Mouse (Mus musculus) induced T-regulatory cell, adult 2 months (primary cell): Measurements from ENCODE around the gene Nelfb.

ENCODE experiments used
- DNase-seq: peaks from one replicate; pipeline ENCODE4 v3.0.0-alpha.2; 2012; ENCODE audit warnings: low read depth

Gene Nelfb

DNA sequence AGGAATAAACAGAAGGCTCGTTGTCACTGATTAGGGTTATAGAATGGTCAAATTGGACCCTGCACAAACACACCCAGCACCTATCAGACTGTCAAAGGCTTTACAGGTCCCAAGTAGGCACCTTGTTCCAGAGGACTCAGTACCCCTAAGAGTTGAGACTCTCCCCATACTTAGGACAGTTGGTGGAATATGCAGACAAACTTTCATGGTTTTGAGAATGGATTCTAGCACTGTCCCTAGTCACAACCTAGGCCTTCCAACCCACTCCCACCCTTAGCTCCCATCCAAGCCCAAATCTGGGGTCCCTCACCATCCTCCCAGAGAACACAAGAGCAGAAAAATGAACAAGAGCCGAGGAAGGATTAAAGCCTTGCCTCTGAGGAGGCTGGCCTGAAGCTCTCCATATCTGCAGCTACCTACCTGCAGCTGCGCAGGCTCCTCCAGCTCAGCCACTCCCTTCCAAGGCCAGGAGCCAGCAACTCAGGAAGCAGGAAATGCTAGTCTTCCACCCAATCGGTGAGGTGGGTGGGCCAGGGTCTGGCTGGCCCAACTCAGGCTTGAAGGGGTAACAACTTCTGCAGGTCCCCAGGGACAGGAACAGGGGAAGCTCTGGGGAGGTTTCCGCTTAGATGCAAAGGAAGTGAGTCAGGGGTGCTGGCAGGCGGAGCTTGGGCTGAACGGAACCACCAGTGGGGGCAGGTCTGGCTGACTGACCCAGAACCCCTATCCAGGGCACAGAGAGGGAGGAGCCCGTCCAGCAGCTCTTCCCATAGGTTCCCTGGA lies 14.9 kb downstream of the Nelfb start, which contains the start of gene Tor4a:
Tor4a (minus strand) TSS at position 715 of the 783 bp plus-strand sequence.
- peak; percentile 87 for DNase-seq

DNA sequence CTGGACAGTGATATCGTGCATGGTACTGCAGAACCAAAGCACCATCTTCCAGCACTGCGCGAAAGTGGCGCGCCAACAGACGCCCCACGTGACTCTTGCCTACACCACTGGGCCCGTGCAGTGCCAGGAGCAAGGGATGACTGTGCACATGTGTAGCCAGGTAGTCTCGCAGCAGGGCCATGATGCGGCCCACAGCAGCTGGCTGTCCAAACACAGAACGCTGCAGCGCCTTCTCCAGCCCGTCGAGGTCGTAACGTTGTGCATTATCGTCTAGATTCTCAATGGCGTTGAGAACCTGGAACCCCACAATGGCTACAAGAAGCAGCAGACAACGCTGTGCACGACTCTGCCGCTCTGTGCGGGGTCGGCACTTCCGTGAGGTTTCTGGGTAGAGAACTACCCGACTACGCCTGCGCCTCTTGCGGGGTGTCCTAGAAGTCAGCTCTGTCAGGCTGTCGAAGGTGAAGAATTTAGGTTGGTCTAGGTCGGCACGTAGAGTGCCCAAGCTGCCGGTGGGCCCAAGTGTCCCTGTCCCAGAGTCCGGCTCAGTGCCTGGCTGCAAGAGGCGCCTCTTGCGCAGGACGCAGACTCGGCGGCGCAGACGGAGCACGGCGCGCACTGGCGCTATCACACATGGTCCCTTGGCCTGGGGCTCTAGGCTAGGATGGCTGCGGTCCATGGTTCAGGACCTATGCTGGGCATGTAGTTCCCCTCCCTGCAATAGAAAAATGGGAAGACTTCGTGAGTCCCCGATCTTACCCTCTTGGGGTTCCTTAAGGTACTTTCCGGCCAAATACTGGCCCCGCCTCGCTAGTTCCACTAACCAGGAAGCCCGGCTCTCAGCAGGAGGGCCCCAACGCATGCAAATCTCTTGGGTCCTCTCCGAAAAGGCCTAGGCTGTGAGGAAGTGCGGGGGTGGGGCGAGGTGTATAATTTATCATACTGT lies 15.8 kb downstream of the Nelfb start:
- DNase-seq = peak; percentile 90

DNA sequence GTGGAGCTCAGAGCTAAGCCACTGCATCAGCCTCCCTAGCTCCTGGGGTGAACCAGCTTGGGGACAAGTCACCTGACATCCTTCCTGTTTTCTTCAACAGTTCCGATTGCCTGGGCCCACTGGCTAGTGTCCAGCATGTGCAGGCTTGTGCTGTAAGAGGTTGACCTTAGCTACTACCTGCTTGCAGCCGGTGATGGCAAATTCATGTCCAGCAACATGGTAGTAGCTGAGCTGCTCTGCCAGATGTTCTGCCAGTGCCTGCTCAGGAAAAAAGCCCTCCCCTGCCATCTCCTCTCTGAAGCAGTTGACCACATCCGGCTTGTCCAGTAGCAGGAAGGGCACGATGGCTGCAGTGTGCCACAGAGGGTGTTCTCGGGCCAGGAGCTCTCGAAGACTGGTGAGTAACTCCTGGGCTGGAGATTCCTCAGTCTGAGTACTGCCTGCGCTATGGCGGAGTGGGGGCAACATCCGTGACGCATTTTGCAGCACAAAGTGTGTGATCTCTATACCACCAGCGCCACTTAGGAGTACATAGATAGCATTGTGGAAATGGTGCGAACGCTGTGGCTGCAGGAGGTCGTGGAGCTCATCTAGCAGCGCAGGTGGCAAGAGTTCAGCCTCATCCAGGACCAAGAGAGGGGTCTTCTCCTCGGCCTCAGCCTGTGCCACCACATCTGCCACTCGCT lies 16.7 kb downstream of the Nelfb start:
- DNase-seq = peak; percentile 67

DNA sequence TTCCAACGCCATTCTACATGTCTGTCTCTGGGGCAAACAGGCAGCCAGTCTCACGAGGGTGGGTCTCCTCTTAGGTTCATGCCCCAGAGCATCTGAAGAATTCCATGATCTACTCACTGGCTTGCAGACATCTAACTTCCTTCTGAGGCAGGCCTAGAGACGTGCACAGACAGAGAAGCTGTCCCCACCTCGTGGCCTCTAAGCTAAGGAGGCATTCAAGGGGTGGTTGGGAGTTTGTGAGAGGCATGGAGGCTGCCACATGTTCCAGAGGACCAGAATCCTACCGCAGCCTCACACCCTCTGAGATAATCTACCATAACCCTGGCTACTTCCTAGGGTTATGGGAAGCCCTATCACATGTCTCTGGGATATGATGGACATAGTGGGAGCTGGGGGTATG lies 17.3 kb downstream of the Nelfb start:
- no peak for DNase-seq

DNA sequence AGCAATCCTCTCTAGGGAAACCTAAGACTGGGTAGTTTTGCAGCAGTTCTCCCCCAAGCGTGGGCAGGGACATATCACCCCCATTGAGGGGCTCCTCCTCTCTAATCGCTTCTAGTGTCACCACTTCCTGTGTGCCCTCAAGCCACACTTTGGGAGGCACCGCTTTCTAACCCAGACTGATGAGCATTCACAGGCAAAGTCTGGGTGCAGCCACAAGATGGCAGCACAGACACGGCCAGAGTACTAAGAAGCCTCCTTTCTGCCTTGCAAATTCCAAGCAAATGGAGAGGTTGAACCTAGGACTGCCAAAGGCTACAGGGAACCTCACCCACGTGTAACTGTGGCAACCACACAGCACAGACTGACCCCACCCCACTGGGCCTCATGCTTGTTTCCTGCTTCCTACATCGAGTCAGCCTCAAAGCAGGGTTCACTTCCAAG lies 17.9 kb downstream of the Nelfb start:
- DNase-seq = peak; percentile 94

DNA sequence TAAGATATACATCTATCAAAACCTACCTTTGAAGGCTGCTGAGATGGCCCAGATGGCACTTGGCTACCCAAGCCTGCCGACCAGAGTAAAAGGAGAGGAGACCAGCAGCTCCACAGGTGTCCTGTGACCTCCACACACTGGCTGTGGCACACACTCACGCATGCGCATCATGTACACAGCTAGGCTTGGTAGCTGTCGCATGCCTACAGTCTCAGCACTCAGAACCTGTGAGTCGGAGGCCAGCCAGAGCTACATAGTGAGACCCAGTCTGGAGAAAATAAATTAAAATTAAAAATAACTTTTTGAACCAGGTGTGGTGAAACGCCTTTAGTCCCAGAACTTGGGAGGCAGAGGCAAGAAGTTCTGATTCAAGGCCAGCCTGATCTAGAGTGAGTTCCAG lies 23.4 kb downstream of the Nelfb start:
- no peak for DNase-seq

- no peak for DNase-seq
Observed at GRCm38 (mm10) chr2:25186575-25186930, 24.7 kb downstream of the Nelfb start.

DNA sequence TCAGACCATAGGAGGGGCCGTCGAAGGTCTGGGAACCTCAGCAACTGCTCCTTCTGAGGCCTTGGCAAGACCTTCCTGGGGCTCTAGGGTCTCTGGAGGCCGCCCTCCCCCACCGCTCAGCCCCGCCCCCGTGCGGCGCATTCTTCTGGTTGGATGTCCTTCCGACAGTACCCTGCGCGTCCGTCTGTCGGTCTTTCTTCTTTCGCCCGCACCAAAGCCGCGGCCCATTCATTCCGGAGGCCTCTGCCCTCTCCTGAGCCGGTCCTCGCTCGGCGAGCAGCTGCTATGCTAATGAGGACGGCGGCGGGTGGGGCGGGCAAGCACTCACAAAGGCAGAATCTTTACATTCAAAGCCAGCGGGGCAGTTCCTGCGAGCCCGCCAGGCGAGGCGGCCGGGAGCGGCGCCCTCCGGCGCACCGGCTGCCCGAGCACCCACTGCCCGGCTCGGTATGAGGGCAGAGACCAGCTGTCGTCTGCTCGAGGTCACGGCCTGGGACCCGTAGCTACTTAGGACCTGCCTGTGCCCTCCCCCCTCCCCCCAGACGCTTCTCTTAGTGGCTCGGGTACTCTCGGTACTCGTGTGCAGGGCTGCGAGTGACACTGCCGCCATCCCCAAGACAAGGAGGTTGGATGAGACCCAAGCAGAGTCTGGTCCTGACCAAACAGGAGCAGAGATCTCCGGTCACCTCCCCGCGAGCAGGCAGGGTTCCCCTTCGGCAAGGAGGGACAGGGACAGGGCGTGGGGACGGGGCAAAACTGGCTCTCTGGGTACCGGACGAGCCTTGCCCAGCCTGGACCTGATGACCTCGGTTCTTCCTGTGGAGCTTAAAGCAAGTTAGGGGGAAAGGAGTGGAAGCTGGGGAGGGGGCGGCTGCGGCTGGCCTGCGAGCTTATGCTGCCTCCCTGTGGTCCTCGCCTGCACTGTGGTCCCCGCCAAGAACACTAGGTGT lies 25.4 kb downstream of the Nelfb start:
- peak; percentile 80 for DNase-seq

DNA sequence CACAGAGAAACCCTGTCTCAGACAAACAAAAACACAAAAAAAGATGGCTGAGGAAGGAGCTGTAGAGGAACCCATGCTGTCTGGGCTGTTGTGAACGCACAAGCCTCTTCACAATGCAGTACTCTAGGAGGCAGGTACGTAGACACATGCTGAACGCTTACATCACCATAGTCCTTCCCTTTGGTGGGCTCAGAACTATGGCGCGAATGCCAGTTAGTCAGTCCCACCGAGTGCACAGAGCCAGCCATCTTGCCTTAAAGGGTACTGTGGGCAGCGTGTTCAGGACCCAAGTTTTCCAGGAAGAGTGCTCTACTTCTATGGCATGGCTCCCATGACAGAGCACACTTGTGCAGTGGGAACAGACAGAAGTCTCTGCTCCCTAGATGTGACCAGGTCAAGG lies 26.8 kb downstream of the Nelfb start:
- DNase-seq = no peak

DNA sequence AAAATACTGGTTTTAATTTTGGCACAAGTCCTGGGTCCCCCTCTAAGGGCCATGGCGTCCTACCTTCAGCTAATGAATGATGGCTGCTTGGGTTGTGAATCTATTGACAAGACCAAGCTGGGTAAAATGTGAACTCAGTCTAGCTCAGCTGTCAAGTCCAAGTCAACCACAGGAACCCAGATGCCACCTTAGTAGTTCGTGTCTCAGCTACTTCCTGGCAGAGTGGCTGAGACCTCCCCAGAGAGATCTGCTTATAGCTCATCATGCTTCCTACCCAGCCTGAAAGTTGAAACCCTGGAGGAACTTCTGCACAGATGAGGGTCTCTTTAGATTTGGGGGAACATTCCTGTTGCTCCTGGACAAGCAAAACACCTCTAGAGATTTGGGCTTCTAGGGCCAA lies 28.0 kb downstream of the Nelfb start:
- peak; percentile 57 for DNase-seq

- DNase-seq = no peak
Observed at GRCm38 (mm10) chr2:25182664-25183063, 28.6 kb downstream of the Nelfb start.

GRCm38 (mm10) chr2:25181891-25182397 lies 29.3 kb downstream of the Nelfb start:
- no peak for DNase-seq

DNA sequence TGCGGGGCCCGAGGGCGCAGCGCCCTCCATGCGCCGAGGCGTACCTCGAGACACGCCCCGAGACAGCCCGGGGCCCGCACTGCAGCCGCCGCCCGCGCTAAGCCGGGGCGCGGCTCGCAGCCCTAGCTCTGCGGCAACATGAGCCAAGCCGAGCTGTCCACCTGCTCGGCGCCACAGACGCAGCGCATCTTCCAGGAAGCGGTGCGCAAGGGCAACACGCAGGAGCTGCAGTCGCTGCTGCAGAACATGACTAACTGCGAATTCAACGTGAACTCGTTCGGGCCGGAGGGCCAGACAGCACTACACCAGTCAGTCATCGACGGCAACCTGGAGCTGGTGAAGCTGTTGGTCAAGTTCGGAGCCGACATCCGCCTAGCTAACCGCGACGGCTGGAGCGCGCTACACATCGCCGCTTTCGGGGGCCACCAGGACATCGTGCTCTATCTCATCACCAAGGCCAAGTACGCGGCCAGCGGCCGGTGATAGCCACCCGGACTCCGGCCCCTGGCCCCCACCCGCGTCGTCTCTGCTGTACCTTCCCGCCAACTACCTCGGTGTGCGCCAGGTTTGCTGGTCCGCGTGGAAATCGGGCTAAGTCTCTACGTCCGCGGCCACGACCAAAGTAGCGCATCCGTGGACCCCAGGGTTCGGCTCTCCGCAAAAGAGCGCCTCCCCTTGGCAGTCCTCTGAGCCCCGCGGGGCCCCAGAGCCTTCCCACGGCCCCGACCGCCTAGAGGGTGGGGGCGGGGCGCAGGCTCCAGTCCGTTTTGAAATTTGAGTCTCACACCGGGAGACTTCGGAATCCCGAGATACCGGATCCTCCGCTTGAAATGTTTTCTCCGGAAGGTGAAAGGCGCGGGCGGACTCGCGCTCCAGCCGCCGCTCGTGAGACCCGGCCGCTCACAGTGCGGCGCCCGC lies 30.1 kb downstream of the Nelfb start:
- DNase-seq = peak; percentile 79

- peak; percentile 94 for DNase-seq
Observed at GRCm38 (mm10) chr2:25180478-25180903, 30.8 kb downstream of the Nelfb start, which contains the start of gene Nrarp. Gene Nrarp, plus strand, starts transcription at chr2:25180758.

DNA sequence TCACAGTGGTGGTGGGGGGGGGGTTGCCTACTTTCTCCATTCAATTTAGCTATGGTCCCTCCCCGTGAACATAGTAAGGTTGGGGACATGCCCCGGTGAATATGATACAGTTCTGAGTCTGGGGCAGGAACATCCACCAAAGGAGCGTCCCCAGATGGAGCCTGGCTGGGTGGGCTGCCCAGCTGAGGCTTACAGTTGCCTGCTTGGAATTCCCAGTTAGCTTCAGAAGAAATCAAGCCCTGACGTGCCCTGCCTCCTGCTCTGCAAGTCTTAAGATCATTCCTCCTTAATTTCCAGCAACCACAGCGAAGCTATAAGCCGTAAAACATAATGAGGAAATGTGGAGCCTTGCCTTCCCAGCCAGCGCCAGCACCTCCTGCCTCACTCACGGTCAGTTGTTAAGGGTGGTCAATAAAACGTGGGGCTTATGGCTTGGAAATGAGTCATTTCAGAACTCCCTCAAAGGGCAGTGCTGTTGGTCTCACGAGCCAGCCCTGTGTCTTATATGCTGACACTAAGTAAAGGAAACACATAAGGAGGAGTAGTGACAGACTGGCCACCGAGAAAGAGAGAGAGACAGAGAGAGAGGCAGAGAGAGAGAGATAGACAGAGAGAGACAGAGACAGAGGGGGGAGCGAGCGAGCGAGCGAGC lies 31.6 kb downstream of the Nelfb start:
- DNase-seq = no peak

GRCm38 (mm10) chr2:25178285-25178972 lies 32.9 kb downstream of the Nelfb start:
- no peak for DNase-seq

GRCm38 (mm10) chr2:25177685-25178084 lies 33.6 kb downstream of the Nelfb start:
- DNase-seq = no peak

DNA sequence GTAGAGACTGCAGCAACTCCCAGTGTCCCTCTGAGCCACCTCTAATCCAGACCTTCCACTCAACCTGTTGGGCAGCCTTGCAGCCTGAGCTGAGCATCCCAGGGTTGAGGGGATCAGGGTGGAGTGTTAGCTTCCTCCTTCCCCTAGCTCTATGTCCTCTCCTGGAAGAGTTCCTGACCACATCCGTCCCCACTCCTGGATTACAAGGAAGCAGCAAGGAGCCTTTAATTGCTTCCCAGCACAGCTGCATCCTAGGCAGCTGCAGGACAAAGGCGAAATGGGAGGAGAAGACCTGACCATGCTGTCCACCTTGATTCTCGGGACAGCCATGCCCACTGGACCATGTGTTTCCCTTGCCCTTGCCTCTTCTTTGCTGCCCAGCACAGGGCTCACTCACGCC lies 34.2 kb downstream of the Nelfb start:
- no peak for DNase-seq

GRCm38 (mm10) chr2:25176573-25176972 lies 34.7 kb downstream of the Nelfb start:
- DNase-seq = no peak
